Mouse (Mus musculus) macrophage (primary cell): Measurements from ENCODE around the gene BC037034. TPM values are rescaled to one million over a fixed set of nuclear protein-coding genes. Genes with fewer than 3 reads are reported as not detected.
A peak's percentile ranks its signal among the peaks of the same experiment; 100 is the strongest.

ENCODE experiments used
- H3K27ac ChIP-seq: fragments of 350-480 bp; formaldehyde crosslinking; 2 replicates; pipeline ENCODE4 v1.9.0; 2021
- H3K36me3 ChIP-seq: fragments of 350-480 bp; formaldehyde crosslinking; 2 replicates; pipeline ENCODE4 v1.9.0; 2021; ENCODE audit errors: inconsistent target
- H3K4me3 ChIP-seq: fragments of 350-480 bp; formaldehyde crosslinking; 2 replicates; pipeline ENCODE4 v1.9.0; 2021; ENCODE audit errors: inconsistent target
- H3K79me2 ChIP-seq: fragments of 350-480 bp; formaldehyde crosslinking; 2 replicates; pipeline ENCODE4 v1.9.0; 2021; ENCODE audit errors: inconsistent target
- WGBS: methylation state at CpG from one replicate; pipeline ENCODE4 v1.1.7; 2026; ENCODE audit warnings: inconsistent platforms; ENCODE audit not compliant: missing documents; 5-methylcytosine and 5-hydroxymethylcytosine counted together
- polyA plus RNA-seq: library from polyadenylated mRNA; stranded (reverse); fragments of 250-400 nt; gene quantifications from 3 replicates; pipeline ENCODE4 v1.2.4, GENCODE M21; 2018; ENCODE audit warnings: inconsistent platforms
- total RNA-seq, 78 experiments: library from RNA; depleted of rRNA; stranded (reverse); fragments of 250-400 nt; gene quantifications; 1 replicate in 9 of 78; 2 replicates in 24 of 78; 3 replicates in 43 of 78; 4 replicates in 2 of 78; pipeline ENCODE4 v1.2.4; 2018; ENCODE audit warnings: inconsistent platforms in 56 of 78

The BC037034 gene
- 100 to 1,000 TPM in 18 of 26 experiments, 10 to 100 TPM in 8; 31.3 to 257 (median 130) TPM for total RNA-seq (2018; cell fraction: chromatin; rRNA removed)
- 10 to 100 TPM; 14.8 to 38.3 (median 25.4) TPM for total RNA-seq (2018; cell fraction: cytosol; rRNA removed)
- 100 to 1,000 TPM in 11 of 26 experiments, 10 to 100 TPM in 15; 36.5 to 244 (median 93.9) TPM for total RNA-seq (2018; cell fraction: nucleus; rRNA removed)
- 25.8 to 46.6 TPM (median 43.8 TPM) in 3 replicates for polyA plus RNA-seq

DNA sequence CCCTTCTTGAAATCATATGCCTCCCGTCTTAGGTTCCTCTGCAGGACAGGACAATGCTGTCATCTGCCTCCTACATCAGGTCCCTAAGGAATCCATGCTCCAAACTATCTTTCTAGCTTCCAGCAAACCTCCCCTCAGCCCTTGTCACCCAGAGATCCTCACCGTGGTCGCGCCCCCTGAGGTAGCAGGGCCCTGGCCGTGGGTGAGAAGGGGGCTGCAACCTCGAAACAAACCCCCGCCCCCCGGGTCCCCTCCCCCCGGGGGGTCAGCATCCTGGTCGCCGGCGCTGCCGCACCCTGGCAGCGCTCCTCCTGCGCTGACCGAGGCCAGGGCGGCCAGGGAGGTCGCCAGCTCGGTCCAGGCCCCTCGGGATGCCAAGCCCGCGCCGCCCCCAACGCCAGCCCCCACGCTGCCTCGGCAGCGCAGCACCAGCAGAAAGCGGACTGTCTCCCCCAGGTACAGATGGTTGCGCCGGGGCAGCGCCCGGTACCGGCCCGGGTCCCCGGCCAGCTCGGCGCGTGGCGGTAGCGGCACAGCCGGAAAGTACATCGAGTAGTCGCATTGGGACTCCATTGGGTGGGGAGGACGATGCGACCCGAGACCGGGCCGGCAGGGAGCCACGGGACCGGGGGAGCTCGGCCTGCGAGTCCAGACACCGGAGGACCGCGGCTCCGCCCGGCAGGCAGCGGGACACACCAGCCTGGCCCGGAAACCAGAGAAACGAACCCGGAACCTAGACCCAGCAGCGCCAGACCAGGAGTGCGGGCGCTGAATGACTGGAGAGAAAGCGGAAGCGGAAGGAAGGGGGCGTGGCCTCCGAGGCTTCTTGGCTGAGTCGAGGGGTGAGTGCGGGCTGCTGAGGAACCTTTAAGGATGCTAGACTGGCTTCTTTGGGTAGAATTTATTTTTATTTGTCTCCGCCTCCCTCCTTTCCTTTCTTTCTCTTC is at the start of gene BC037034:
TSS of gene BC037034 (minus strand) at position 774 of the 947 bp plus-strand sequence.
- Histone ChIP-seq H3K4me3 (peak within 1 kb of the TSS; percentile 60), H3K36me3 (peaks cover 20% of the 10 kb centered on the region), H3K79me2 (peaks cover 46% of the 10 kb centered on the region), H3K27ac (peak within 1 kb of the TSS; percentile 78)
- WGBS: 0% methylated on average over 71 of the region's 71 CpGs

- Histone ChIP-seq H3K36me3 (no peaks in the 10 kb centered on the region), H3K4me3 (no peak overlapping the region), H3K27ac (no peak overlapping the region), H3K79me2 (no peaks in the 10 kb centered on the region)
- 87% methylated on average over 3 of the region's 3 CpGs for WGBS
Measured at GRCm38 (mm10) chr5:138312795-138313194, 49.0 kb upstream of the BC037034 start.

DNA sequence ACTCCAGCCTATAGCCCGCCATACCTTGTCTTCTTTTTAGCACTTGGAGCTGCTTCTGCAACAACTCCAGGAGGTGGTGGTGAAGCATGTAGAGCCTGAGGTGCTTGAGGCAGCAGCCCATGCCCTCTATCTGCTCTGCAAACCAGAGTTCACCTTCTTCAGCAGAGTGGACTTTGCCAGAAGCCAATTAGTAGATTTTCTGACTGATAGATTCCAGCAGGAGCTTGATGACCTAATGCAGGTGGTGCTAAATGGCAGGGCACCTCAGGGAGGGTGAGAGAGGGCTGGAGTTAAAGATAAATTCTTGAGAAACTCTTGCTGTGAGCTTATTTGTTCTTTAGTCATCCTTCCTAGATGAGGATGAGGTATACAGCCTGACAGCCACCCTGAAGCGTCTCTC is 35.8 kb upstream of the BC037034 start:
- no peaks in the 10 kb centered on the region for H3K79me2 ChIP-seq
- no peak overlapping the region for H3K4me3 ChIP-seq
- no peaks in the 10 kb centered on the region for H3K36me3 ChIP-seq
- 94% methylated on average over 2 of the region's 2 CpGs for WGBS
- no peak overlapping the region for H3K27ac ChIP-seq

DNA sequence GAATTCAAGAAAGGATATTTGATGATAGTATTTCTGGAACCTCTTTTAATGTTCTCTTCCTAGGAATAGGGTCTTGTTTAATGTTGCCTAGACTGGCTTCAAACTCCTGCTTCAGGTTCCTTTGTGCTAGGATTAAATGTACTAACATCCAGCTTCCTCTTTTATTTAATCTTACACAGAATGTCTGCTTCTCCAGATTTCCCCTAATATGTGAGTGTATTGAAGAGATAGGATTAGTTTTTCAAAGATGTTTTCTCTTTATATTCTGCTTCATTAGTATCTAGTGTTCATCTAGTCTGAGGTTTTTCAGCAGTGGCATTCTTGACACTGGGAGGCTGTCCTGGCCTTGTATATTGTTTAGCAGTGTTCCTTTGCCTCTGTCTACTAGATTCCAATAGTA is 30.3 kb upstream of the BC037034 start:
- Histone ChIP-seq H3K36me3 (no peaks in the 10 kb centered on the region), H3K79me2 (no peaks in the 10 kb centered on the region), H3K27ac (no peak overlapping the region), H3K4me3 (no peak overlapping the region)

- Histone ChIP-seq H3K27ac (no peak overlapping the region), H3K79me2 (no peaks in the 10 kb centered on the region), H3K36me3 (no peaks in the 10 kb centered on the region), H3K4me3 (no peak overlapping the region)
- WGBS: 100% methylated on average over 1 of the region's 1 CpGs
Measured at GRCm38 (mm10) chr5:138291638-138292037, 27.8 kb upstream of the BC037034 start.

- WGBS: 83% methylated on average over 3 of the region's 3 CpGs
- Histone ChIP-seq H3K79me2 (no peaks in the 10 kb centered on the region), H3K27ac (no peak overlapping the region), H3K36me3 (no peaks in the 10 kb centered on the region), H3K4me3 (no peak overlapping the region)
Measured at GRCm38 (mm10) chr5:138287861-138288260, 24.0 kb upstream of the BC037034 start.

DNA sequence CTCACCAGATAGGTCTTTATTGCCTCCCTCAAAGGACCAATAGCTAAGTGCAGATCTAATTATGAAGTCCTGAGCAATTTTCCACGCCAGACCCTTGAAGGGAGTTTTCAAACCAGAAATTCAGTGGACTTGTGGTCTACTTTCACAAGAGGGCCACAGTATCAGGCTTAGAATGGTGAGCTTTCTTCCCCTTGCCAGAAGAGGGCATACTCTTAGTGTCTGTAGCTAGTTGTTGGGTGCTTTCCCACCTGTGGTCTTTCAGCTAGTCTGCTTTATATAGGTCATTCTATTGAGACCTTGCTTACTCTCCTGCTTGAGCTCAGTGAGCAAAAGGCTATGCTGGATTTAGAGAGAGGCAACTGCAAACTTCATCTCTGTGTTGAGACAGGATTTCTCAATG is 19.7 kb upstream of the BC037034 start:
- Histone ChIP-seq H3K36me3 (no peaks in the 10 kb centered on the region), H3K27ac (no peak overlapping the region), H3K79me2 (no peaks in the 10 kb centered on the region), H3K4me3 (no peak overlapping the region)
- WGBS: 80% methylated on average over 1 of the region's 1 CpGs

- Histone ChIP-seq H3K36me3 (no peaks in the 10 kb centered on the region), H3K27ac (no peak overlapping the region), H3K4me3 (no peak overlapping the region), H3K79me2 (no peaks in the 10 kb centered on the region)
- 68% methylated on average over 2 of the region's 2 CpGs for WGBS
Measured at GRCm38 (mm10) chr5:138281798-138282197, 18.0 kb upstream of the BC037034 start.

GRCm38 (mm10) chr5:138280829-138281228 is 17.0 kb upstream of the BC037034 start:
- no peaks in the 10 kb centered on the region for H3K79me2 ChIP-seq
- no peak overlapping the region for H3K27ac ChIP-seq
- 91% methylated on average over 15 of the region's 15 CpGs for WGBS
- H3K36me3 ChIP-seq: no peaks in the 10 kb centered on the region
- H3K4me3 ChIP-seq: no peak overlapping the region

DNA sequence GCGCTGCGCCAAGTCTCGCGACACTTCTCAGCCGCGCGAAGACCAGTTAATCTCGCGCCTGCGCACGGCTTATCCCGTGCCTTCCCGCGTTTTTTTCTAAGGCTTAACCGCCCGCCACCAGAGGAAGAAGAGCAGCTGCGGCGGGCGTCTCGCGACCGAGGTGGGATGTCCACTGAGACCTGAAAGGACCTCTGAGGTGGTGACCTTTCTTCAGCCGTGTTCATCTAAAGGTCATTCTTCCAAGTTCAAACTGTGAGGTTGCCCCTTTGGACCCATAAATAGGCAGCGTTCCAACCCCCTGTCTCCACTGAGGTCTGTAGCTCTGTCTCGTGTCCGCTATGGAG is 16.6 kb upstream of the BC037034 start:
- no peaks in the 10 kb centered on the region for H3K79me2 ChIP-seq
- WGBS: 32% methylated on average over 23 of the region's 26 CpGs
- H3K4me3 ChIP-seq: no peak overlapping the region

DNA sequence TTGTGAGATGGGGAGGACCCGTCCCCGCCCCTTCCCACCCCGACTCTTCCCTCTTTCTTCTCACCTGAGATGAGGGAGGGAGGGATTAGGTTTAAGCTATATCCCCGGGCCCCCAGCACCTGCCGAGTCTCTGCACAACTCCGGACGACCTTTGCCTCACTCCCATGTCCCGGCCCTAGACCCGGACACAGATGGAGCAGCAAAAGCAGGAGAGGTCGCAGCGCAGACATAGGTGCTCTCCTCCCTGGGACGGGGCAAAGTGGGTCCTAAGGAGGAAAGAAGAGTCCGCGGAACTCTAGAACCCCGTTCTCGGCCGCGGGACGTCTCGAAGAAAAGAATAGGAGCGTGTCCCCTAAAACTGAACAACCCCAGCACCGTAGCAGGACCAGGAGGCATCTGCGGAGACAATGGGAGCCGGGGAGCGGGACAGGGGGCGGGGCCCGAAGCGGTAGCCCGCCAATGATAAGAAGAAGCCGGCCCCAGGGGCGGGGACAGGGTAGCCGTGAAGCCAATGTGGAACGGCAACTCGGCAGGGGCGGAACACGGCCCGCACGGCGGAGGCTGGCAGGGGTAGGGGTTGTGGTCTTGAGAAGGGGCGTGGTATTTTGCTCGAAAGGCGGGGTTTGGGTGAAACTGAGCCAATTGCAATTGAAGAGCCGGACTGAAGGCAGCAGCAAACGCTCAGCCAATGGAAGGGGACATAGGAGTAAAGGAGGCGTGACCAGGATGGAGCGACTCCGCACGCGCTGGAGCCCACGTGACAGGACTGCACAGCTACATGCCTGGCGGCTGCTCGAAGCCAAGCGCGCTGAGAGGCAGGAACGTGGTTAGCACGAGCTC is 16.0 kb upstream of the BC037034 start, which contains the start of the genes Gm43720, Gpc2 and Stag3:
TSS of gene Gm43720 (minus strand) at position 374 of the 840 bp plus-strand sequence.
TSS of gene Gpc2 (minus strand) at position 421 of the 840 bp plus-strand sequence.
TSS of gene Stag3 (plus strand) at position 656 of the 840 bp plus-strand sequence.
- Histone ChIP-seq H3K79me2 (no peaks in the 10 kb centered on the region), H3K36me3 (no peaks in the 10 kb centered on the region), H3K4me3 (peak within 1 kb of the TSS; percentile 19; the same call in 1 of the 2 replicates), H3K27ac (no peak within 1 kb of the TSS)
- WGBS: 5% methylated on average over 51 of the region's 56 CpGs

More for the DNA sequence above, 16.6 kb upstream of the BC037034 start:
- Histone ChIP-seq H3K36me3 (no peaks in the 10 kb centered on the region), H3K27ac (no peak overlapping the region)

DNA sequence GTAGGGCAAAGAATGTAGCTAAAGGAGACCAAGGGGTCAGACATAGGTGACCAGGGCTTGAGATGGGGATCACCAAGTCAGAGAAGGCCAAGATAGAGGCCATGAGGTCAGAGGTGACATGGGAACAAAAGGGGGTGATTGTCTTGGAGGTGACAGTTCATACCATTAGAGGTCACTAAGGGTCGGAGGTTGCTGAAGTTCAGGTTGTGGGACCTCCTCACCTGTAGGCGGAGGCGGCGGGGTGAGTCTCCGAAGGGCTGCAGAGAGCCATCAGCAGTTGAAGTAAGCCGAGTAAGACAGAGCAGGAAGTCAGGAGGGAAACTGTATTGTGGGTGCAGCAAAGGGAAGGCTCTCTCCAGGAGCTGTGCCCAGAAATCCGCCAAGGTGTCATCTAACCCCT is 14.2 kb upstream of the BC037034 start:
- H3K79me2 ChIP-seq: no peaks in the 10 kb centered on the region
- WGBS: 91% methylated on average over 6 of the region's 7 CpGs
- no peak overlapping the region for H3K4me3 ChIP-seq
- H3K27ac ChIP-seq: no peak overlapping the region
- no peaks in the 10 kb centered on the region for H3K36me3 ChIP-seq

DNA sequence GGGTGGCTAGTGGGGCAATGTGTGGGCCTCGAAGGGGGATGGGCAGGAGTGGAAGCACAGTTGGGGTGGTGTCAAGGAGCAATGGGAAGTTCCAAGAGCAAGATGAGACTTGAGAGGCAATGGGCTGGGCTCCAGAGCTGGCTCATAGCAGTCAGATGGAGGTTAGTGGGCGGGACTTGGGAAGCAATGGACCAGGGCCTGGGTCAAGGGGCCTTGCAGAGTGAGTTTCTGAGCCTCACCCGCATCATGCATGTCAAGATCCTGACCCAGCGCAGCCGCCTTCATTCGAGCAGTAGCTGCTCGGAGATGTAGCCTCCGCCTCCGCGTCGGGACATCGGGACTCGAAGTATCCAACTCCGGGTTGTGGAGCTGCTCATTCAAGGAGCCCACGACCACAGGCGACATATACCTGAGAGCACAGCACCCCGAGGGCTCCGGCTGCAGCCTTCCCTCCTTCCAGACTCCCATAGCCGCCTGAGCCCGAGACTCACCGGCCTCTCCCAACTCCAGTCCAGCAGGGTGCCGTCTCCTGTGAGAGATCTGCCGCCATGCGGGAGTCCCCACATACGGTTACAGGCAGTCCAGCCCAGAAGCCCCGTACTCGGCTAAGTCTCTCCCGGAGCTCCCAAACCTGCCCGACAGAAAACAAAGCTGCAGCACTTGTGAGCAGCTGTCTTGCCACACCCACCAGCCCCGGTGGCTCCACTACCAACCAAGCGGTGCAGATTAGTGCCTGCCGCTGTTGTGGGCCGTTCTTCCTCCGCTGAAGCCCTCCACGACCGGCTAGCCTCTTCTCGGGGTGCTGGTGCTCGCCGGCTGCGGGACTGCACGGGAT is 11.6 kb upstream of the BC037034 start:
- Histone ChIP-seq H3K36me3 (no peaks in the 10 kb centered on the region), H3K4me3 (no peak overlapping the region), H3K79me2 (no peaks in the 10 kb centered on the region), H3K27ac (no peak overlapping the region)
- WGBS: 93% methylated on average over 38 of the region's 41 CpGs

DNA sequence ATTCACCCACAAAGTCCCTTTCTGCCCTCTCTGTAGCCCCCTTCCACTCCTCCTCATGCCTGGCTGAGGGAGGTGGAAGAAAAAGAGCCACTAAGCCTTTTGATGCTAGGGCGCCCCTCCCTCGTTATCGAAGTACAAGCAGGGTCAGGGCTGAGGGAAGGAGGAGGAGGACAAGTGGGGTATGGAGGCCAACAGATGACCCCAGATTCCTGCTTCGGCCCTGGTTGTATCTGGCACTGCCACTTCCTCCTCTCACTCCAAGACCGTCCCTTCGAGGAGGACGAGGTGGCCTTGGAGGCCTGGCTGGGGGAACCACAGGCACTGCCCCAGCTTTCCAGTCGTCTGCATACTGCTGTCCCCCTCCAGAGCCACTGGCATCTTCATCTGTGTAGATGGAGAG is 10.4 kb upstream of the BC037034 start:
- WGBS: 88% methylated on average over 8 of the region's 8 CpGs
- H3K4me3 ChIP-seq: no peak overlapping the region
- no peak overlapping the region for H3K27ac ChIP-seq
- no peaks in the 10 kb centered on the region for H3K79me2 ChIP-seq
- no peaks in the 10 kb centered on the region for H3K36me3 ChIP-seq
